Mouse (Mus musculus) lung, adult 2 months (tissue): ENCODE data around the gene Hsd3b7.

Source experiments
- CTCF ChIP-seq: fragments of 200-500 bp; IDR thresholded peaks from 2 replicates; pipeline ENCODE4 v1.5.1; 2011; ENCODE audit warnings: mild to moderate bottlenecking, low read length, control low read depth; ENCODE audit not compliant: insufficient read depth
- POLR2A ChIP-seq: fragments of 200-500 bp; IDR thresholded peaks from 2 replicates; pipeline ENCODE4 v1.6.1; 2011; ENCODE audit warnings: low read depth, mild to moderate bottlenecking, control low read depth, low read length, borderline replicate concordance; ENCODE audit errors: extremely low read depth

GRCm38 (mm10) chr7:127815954-127816821 lies 15.8 kb downstream of the Hsd3b7 start:
- peak; percentile 35; the same call in 1 of the 2 replicates for TF ChIP-seq POLR2A
- peak; percentile 66 for TF ChIP-seq CTCF
